49 mouse cellular contexts compared by ENCODE assay signal in the genomic region with DNA sequence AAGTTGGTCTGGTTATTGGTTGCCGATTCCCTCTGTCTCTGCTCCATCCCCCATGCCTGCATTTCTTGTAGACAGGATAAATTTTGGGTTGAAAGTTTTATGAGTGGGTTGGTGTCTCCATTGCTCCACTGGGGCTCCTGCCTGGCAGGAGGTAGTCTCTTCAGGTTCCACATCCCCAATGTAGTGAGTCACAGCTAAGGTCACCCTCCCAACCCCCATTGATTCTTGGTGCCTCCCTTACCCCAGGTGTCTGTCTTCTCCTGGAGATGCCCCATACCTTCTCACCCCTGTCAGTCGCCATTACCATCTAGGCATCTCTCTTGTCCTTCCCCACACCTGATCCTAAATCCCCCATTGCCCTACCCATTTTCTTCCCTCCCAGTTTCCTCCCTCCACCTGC. TPM values are rescaled to one million over a fixed set of nuclear protein-coding genes. Genes with fewer than 3 reads are reported as not detected.
"Had no signal": no experiment of that assay in that cellular context is flagged by ENCODE, and none has a peak within 500 bp of the region (broad histone marks: within the 10 kb centered on the region; RNA-seq: fewer than 3 reads in every experiment).

No protein-coding gene starts in this region.

- H3K27ac ChIP-seq: heart, adult 2 months; heart, embryonic 10.5 days; heart, embryonic 13.5 days; heart, embryonic 15.5 days; hindbrain, embryonic 10.5 days; hindbrain, embryonic 12.5 days; hindbrain, embryonic 13.5 days; hindbrain, embryonic 14.5 days; hindbrain, postnatal 0 days; intestine, embryonic 15.5 days; kidney, embryonic 15.5 days; kidney, postnatal 0 days; layer of hippocampus, adult 2 months; left cerebral cortex, adult 2 months had no signal

- H3K36me3 ChIP-seq: hindbrain, embryonic 12.5 days; intestine, embryonic 15.5 days had no signal

- H3K27me3 ChIP-seq: heart, embryonic 13.5 days; heart, embryonic 15.5 days; hindbrain, embryonic 12.5 days; hindbrain, embryonic 13.5 days; intestine, embryonic 15.5 days; kidney, embryonic 15.5 days had no signal

- ATAC-seq: hindbrain, embryonic 16.5 days; hindbrain, postnatal 0 days; inflammation-experienced regulatory T-cells, adult 6 months; intestine, embryonic 15.5 days; intestine, embryonic 16.5 days; intestine, postnatal 0 days had no signal

- H3K4me3 ChIP-seq: heart, adult 2 months; heart, embryonic 10.5 days; heart, embryonic 13.5 days; heart, embryonic 15.5 days; hindbrain, embryonic 10.5 days; hindbrain, embryonic 12.5 days; hindbrain, embryonic 13.5 days; intestine, embryonic 15.5 days; kidney, embryonic 15.5 days; layer of hippocampus, adult 2 months; left cerebral cortex, adult 2 months had no signal

- H3K4me2 ChIP-seq: heart, embryonic 11.5 days; heart, embryonic 13.5 days; heart, embryonic 15.5 days; hindbrain, embryonic 12.5 days; hindbrain, embryonic 13.5 days; hindbrain, embryonic 14.5 days; intestine, embryonic 15.5 days; kidney, embryonic 15.5 days had no signal

- H3K9me3 ChIP-seq: heart, embryonic 10.5 days; heart, embryonic 13.5 days; heart, embryonic 15.5 days; hindbrain, embryonic 10.5 days; hindbrain, embryonic 12.5 days; hindbrain, embryonic 13.5 days; intestine, embryonic 15.5 days; kidney, embryonic 15.5 days had no signal

- H3K9ac ChIP-seq: heart, embryonic 13.5 days; heart, embryonic 15.5 days; hindbrain, embryonic 12.5 days; hindbrain, embryonic 13.5 days; hindbrain, embryonic 14.5 days; intestine, embryonic 15.5 days; kidney, embryonic 15.5 days had no signal

- H3K4me1 ChIP-seq: hindbrain, embryonic 10.5 days; hindbrain, embryonic 12.5 days; intestine, embryonic 15.5 days had no signal

- DNase-seq: heart, adult 2 months; heart, postnatal 10 days; heart, postnatal 14 days; heart, postnatal 36 days; kidney, adult 11 months; kidney, adult 18-20 months; kidney, adult 2 months; kidney, adult 8-10 months; kidney, adult 9 months; kidney, postnatal 10 days; kidney, postnatal 14 days; kidney, postnatal 25 days; kidney, postnatal 36 days; kidney, postnatal 4 days; layer of hippocampus, adult 9-11 months; layer of hippocampus, postnatal 36 days had no signal

RNA-seq across cellular contexts. Expression of gene Trpd52l3, which starts 50.6 kb away (rescaled TPM):
- total RNA-seq: heart, adult 2 months; heart, postnatal 10 days; heart, postnatal 14 days; heart, postnatal 25 days; heart, postnatal 36 days; hematopoietic stem cell, adult 5-6 weeks; hindbrain, postnatal 0 days; layer of hippocampus, adult 18-20 months; layer of hippocampus, adult 2 months; layer of hippocampus, adult 8-10 months; layer of hippocampus, postnatal 10 days; layer of hippocampus, postnatal 14 days; layer of hippocampus, postnatal 25 days; layer of hippocampus, postnatal 36 days; left cerebral cortex, adult 18-20 months; left cerebral cortex, adult 2 months; left cerebral cortex, adult 8-10 months had no signal
- polyA plus RNA-seq: heart, adult 2 months; heart, embryonic 10.5 days; heart, embryonic 11.5 days; heart, embryonic 13.5 days; heart, embryonic 14.5 days; heart, embryonic 15.5 days; heart, embryonic 16.5 days; heart, postnatal 0 days; hindbrain, embryonic 10.5 days; hindbrain, embryonic 12.5 days; hindbrain, embryonic 13.5 days; hindbrain, embryonic 14.5 days; hindbrain, embryonic 16.5 days; hindbrain, postnatal 0 days; inflammation-experienced regulatory T-cells, adult 6 months; intestine, embryonic 14.5 days; intestine, embryonic 15.5 days; intestine, embryonic 16.5 days; intestine, postnatal 0 days; kidney, adult 2 months; kidney, embryonic 14.5 days; kidney, embryonic 15.5 days; kidney, postnatal 0 days; large intestine, adult 2 months had no signal
